Mouse (Mus musculus) adrenal gland (tissue): ENCODE data around the gene Kctd7.

Experiments
- intact Hi-C: fragments of 180-260 bp; cut with DNase I; formaldehyde crosslinking; loops from one replicate; pipeline ENCODE4 v1.15.1; 2025

Kctd7 gene

DNA sequence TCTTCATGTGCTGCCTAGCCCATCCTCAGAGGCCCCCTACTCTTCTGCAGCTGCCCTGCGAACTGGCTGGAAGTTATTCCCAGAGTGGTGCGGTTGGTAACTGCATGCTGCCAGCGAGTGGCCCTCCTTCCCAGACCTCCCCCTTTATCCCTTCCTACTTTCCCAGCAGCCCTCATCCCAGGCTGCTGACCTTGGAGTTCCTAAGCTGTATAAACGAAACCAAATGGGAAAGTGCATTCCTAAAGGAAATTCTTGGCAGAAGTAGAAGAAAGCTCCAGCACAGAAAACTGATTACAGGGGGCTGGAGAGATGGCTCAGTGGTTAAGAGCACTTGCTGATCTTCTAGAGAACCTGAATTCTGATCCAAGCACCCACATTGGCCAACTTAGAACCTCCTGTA is 2.6 kb upstream of the Kctd7 start:
- intact Hi-C loops: no loop called here

DNA sequence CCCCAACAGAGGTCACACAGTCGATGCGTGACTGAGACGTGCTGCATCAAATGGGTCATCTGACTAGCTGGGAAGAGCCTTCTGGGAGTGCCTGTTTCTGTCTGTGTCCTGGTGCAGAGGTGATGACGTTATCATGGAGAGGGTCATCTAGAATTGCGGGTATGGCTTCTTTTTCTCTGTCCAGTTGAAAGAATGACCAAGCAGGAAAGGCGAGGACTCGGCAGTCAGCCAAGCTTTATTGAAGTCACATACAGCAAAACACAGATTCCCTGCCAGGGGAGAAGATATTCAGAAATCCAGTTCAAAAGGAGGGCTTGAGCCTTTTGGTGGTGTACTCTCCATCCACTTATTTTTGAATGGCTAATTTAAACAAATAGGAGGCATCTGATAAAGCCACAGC is 1.6 kb upstream of the Kctd7 start:
- intact Hi-C loops: no loop called here

DNA sequence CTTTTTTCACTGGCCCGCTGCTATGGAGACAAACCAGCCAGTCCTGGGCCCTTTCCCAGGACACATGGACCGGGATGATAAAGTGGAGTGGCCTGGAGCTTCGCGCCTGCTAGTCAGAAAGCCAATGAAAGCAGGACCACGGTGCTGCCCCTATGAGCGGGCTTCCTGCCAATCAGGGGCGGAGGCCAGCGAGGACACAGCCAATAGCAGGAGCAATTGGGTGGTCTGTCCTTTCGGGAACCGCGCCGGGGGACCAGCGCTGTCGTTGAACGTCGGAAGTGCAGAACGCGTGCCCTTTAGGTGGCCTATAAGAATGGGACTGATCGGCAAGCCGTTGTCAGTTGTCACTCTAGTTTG is 706 bp upstream of the Kctd7 start:
- intact Hi-C loops: no loop called here

DNA sequence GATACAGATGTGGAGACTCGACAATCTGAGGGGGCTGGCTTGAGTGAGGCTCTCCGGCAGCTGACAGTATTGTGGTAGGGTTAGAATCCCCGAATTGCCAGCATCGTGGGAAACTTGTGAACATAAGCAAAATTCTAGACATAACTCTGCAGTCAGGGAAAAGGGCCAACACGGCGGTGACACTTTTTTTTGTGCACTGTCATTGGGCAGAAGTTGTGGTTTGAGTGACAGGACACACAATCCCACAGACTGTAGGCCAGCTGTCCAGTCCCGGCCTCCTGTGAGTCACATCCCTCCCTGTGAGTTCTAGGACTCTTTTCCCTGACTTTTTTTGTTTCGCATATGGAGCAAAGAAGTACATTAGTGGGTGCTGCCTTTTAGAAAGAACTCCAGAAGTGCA is 1.3 kb downstream of the Kctd7 start:
- intact Hi-C loops: no loop called here

DNA sequence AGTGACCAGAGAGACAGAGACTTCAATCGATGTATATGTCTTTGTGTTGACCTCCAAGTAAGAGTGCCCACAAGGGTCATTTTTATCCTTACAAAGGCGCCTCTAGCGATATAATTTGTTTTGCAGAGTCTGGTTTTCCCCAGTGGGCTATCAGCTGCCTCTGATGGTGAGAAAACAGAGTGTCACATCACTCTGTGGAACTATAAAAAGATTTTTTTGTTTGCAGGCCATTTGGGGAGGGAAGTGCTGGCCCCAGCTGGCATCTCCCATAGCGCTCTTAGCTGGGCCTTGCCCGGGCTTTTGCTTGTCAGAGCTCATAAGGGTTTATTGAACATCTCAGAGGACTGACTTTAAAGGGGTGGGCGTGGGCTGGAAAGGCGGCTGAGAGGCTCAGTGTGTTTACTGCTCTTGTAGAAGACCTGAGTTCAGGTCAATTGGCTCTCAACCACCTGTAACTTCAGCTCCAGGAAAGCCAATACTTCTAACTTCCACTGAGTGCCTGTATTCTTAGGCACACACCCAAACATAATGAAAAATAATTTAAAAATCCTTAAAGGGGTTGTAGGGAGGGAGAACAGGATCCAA is 5.2 kb downstream of the Kctd7 start:
- intact Hi-C loops: no loop called here

DNA sequence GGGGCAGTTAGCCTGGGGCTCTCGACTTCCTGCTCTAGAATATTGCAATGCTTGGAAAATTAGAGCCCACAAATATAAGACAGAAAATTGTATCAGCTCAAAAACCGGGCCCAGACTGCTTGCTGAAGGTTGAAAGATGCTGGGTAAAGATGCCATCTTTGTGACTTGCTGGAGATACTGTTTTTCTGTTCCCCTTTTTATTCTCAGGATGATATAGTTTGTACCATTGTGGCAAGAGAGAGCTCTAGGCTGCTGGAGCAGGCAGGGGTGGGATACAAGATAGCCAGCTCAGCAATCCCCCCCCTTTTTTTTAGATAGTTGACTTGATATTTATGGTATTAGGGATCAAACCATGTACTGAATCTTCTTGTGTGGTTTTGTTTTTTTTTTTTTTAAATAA is 9.6 kb downstream of the Kctd7 start:
- intact Hi-C loops: no loop called here

DNA sequence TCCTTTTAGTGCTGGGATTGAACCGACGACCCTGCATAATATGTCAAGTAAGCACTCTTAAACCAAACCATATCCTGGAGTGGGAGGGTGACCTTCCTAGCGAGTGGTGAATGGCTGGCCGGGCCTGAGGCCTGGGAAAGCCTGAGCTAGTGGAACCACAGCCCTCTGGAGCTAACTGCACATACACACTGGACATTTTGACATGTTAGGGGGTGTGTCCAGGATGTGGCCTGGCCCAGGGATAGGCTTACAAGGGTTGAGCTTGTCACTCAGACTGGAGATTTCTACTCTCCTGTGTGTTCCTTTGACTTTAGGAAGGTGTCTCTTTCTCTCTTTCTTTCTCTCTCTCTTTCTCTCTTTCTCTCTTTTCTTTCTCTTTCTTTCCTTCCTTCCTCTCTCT is 13.9 kb downstream of the Kctd7 start:
- intact Hi-C loops: no loop called here

DNA sequence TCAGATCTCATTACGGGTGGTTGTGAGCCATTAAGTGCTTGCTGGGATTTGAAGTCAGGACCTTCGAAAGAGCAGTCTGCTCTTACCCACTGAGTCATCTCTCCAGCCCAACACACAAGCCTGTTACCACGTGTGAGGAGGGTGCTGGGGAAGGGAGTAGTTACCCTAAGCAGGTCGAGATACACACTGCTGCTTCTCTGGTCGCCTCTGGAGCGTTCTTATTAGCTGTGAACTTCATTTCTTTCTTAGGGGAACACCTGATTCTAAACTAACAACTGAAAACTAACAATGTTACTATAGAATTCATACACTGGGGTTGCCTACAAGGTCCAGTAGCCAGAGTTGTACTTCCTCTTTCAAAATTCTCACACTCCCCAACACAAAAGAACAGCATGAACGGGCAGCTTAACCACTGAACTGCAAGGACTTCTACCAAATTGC is 15.1 kb downstream of the Kctd7 start:
- intact Hi-C loops: loop anchor here (5.0 kb wide), 1 partner anchor 157 kb away; the partner anchor contains the start of gene Gusb

DNA sequence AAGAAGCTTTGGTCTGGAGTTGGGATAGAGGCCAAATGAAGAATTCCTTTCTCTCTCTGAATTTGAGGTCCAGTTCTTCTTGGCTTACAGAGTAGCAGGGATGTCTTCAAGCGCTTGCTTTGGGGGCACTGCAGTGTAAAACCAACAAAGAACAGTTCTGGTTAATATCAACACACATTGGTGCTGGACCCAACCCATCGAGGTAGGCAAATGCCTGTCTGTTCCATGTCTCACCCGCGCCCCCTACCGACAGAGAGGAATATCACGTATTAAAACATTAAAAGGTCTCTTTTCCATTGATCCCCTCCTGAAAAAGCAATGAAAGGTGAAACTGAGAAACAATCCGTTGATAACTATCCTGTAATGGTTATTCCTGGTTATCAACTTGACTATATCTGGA is 19.0 kb downstream of the Kctd7 start:
- intact Hi-C loops: loop anchor here (5.0 kb wide), 1 partner anchor 161 kb away; the partner anchor contains the start of gene Gusb

DNA sequence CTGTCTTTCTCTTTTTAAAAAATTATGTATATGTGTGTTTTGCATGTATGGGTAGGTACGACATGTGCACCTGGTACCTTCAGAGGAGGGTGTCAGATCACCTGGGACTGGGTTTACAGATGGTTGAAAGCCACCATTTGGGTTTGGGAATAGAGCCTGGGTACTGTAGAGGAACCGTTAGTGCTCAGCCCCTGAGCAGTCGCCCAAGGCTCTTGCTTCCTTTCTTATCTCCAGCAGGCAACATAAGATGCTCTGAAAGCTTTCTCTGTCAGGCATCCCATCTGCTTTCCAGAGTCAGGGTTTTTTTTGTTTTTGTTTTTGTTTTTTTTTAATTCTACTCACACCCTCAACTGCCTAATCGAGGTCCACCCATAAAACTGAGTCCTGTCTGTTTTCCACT is 20.6 kb downstream of the Kctd7 start:
- intact Hi-C loops: no loop called here

DNA sequence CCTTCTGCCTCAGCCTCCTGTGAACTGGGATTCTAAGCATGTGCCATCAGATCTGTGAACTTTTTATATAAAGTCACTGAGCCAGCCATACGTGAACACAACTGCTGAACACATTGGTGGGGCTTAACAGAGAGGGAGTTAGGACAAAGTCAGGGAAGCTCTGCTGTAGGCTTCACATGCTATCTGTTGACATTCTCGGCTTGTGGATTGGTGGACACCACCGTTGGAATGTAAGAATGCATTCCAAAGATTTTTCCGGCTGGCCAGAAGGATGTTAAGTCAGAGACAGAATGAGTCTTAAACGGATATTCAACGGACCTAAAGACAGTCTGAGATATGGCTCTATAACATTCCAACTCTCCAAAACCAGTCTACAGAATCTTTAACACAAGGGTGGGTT is 24.4 kb downstream of the Kctd7 start:
- intact Hi-C loops: no loop called here

DNA sequence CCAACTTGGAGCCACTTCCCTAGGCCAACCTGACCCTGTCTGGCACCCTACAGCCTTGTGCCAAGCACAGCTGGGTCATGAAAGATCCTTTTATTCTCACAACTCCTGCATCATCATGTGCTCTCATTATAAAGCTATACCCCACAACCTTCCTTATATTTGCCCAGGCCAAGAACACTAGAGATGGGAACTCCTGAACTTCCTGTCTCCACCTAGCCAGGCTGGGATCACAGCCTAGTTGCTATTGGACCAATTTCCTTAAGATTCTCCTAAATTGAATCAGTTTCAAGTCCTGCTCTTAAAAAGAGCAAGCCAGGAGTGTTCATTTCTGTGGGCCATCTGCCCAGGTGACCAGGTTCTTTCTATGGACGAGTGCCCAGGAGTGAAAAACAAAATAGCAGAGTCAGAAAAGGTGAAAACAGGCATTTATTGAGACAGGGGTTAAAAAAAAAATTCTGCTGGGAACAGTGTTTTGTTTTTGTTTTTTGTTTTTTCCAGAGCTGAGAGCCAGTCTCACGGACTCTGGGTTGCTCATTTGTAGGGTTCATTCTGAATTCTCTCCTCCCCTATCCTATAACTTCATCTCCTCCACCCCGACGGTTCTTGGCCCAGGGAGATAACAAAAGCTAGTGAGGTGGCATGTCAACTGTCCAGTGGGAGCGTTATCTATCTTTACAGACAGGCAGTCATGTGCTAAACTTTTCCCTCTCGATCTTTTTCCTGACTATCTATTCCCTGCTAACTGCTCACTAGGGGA is 26.2 kb downstream of the Kctd7 start:
- intact Hi-C loops: loop anchor here (5.0 kb wide), 1 partner anchor 51 kb away; no protein-coding TSS in a partner anchor

DNA sequence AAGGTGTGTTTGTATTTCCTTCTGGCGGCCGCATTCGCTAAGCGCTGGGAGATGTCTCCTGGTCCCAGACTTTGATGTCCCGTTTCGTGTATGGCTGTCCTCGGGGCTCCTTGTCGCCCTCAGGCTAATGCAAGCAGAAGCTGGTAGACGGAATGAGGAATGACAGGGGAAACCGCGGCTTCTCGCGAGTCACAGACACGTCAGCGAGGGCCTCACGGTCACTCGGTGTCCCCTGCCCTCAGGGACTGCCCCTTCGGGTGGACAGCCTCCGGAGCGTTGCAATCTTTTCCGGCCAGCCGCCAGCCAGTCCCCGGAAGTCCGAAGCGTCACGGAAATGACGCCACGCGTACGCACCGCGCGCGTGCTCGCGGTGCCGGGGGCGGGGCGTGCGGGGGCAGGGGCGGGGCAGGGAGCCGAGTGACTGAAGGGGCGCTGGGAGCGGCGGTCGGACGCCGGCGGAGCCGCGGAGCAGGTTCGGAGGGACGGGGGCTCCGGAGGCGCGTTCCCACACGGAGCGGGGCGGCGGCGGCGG is 26.8 kb downstream of the Kctd7 start, which contains the start of gene Rabgef1:
Gene Rabgef1 (plus strand): TSS at position 376 of the 532 bp plus-strand sequence.
- intact Hi-C loops: loop anchor here (5.0 kb wide), 1 partner anchor 51 kb away; no protein-coding TSS in a partner anchor

DNA sequence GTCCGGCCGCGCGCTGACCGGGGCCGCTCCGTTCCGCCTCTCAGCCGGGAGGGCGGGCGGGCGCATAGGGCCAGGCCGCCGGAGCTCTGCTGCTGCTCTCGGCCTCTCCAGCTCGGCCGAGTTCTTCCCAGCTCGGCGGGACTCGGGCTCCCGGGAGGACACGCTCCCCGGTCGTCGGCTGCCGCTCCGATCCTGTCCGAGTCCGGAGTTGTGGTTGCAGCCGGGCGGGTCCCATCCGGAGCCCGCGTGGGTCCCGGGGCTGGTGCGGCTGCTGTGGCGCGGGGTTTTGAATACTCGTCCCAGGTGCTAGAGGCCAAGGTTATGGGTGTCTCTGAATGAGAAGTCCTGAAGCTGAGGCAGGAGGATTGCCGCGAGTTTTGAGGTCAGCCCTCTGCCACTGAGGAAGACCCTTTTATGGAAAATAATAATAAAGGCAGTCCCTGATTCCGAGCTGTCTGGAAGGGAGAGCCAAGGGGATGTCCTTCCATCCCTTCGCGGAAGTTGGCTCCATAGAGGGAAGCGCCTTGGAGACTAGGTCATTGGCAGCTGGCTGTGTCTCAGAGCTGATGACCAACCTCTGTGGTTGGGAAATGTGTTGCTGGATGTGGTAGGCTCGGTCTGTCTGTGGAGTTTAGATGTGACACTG is 27.4 kb downstream of the Kctd7 start:
- intact Hi-C loops: loop anchor here (5.0 kb wide), 1 partner anchor 50 kb away; no protein-coding TSS in a partner anchor

DNA sequence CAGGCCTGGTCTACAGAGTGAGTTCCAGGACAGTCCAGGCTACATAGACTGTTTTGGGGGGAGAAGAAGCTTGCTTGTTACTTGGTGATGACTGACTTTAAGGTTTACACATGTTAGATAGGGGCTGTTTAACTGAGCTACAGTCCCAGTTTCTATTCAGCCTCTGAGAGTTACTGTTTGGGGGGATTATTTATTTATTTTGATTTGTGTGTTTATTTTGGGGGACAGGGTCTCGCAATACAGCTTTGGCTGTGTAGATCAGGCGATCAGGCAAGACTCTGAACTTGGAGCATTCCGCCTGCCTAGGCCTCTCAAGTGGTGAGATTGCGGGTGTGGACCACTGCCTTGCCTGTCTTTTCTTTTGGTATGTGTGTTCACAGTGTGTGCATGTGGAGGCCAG is 28.4 kb downstream of the Kctd7 start:
- intact Hi-C loops: loop anchor here (5.0 kb wide), 1 partner anchor 49 kb away; no protein-coding TSS in a partner anchor

DNA sequence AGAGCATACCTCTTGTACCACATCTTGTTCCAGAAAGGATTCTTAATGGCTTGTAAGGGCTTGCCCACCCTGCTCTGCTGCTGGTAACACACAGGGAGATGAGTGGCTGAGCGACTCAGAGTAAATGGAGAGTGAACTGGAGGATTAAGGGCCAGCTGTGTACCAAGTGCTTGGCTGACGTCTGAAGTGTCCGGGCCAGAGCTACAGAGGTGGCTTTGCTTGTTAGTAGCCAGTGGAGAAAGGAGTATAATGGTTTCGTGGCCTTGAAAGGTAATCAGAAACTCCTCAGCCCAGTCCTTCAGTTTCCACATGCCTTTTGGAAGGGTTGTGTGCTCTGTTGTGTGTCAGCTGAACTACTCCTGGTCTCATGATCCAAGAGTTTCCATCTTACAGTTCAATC is 33.2 kb downstream of the Kctd7 start:
- intact Hi-C loops: no loop called here

DNA sequence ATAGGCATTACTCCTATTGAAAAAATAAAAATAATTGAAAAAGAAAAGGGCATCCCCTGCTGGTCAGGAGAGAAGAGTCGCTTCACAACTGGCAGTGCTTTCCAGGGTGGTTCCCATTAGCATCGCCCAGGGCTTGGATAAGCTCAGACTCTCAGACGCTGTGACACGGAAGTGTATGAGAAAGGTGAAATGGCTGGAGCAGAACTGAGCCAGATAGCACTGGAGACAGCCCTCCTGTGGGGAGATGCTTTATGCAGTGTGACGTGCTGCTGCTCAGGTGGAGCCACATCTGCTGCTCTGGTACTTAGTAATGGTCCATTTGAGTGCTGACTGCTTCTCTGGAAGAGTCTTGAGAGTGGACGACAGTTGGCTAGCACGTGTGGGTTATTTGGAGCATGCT is 35.7 kb downstream of the Kctd7 start:
- intact Hi-C loops: no loop called here

DNA sequence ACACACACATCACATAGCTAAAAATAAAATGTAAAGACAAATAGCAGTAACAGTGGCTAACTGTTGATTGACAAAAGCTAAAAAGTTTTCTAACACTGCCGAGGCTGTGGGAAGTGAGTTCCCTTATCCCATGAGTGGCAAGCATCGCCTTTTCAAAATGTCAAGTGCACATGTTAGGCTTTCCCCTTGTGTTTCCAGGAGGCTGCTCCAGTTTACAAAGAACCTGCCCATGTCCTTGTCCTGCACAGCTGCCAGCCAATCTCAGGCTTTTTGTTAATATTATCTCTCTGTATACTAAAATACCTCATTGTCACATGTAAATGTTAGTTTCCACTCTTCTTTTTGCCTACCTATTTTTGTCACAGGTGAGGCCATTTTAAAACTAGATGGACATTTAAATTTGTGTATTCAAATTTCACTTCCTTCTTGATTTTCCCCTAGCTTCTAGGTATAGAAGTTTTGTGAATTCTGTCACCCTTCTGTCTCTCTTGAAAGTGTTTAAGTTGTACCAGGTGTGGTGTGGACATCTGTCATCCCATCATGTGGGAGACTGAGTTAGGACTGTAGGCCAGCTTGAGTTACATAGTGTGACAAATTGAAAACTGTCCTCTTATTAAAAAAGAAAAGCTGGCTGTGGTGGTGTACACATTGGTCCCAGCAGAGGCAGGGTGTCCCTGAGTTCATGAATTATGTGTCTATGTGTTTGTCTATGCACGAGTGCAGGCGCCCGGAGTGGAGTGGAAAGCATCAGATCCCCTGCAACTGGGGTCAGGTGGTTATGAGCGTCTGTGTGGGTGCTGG is 37.3 kb downstream of the Kctd7 start:
- intact Hi-C loops: no loop called here

DNA sequence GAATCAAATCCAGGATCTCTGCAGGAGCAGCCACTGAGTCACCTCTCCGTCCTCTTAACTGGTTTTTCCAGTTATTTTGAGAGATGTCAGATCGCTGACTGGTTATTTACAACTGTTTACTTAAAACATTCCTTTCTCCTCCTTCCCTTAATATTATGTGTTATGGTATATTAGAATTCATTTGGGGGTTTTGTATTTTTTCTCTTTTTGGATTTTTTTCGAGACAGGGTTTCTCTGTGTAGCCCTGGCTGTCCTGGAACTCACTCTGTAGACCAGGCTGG is 37.8 kb downstream of the Kctd7 start:
- intact Hi-C loops: no loop called here

DNA sequence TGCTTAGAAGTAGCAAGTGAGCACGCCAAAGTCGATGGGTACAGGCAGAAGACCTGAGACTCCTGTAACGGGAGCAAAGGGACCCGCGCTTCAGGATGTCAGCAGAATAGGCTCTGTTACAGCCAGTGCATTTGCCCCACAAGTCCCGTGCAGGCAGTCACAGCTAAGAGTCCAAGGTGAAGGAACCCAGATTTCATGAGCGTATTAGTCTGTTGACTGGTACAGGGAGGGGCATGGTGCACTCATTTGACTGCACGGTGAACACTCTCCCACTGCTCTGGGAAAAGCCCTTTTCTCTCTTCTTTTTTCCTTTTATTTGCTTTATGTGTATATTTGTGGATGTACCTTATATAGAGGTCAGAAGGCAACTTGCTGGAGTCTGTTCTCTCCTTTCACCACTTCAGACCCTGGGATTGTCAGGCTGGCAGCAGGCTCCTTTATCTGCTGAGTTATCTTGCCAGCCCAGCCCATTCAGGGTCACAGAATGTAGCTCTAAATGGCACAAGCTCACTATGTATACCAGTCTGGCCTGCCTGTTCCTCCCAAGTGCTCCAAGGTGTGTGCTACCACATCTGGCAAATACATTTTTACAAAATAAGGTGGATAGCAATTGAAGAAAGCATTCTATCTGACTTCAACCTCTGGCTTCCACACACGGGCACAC is 39.7 kb downstream of the Kctd7 start:
- intact Hi-C loops: no loop called here

DNA sequence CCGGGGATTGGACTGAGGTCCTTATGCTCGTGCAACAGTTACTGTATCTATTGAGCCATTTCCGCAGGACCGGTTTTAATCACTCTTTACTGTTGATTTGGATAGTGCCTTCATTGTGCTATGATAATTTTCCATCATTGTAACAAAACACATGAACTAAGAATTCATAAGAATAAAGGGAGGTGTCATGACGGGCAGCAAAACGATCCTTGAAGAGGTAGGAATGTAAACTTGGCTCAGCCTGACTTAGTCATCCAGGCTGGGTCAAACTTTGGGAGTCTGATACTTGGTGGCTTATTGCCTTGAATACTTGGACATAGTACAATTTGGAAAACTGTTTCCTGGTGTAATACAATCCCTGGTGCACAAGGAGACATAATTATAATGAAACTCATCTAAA is 40.7 kb downstream of the Kctd7 start:
- intact Hi-C loops: no loop called here
